Comparison of ENCODE assay signal across 19 mouse cellular contexts in the genomic region with DNA sequence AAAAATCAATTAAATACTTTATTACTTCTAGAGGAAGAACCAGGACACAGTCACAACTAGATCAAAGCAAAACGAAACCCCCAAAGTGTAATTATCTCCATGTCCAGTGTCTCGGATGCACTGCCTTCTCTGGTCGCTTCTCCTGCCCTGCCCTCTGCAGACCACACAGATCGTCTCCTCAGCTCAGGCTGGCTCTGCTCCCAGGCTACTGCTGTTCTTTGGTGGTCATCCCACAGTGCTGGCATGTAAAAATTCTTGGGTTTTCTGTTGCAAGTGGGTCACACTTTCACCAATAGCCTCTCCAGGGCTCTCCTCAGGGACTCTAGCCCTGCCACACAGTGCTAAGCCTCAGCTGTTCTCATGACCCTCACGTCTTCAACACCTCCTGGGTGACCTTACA.
A peak's percentile ranks its signal among the peaks of the same experiment; 100 is the strongest.
DNase-seq lines count a peak whose midpoint lies in the region; ATAC-seq and TF ChIP-seq lines count a peak whose summit lies in the region.
"Had no signal": no experiment of that assay in that cellular context is flagged by ENCODE, and none has a peak within 500 bp of the region (broad histone marks: within the 10 kb centered on the region; RNA-seq: fewer than 3 reads in every experiment).

No protein-coding gene starts in this region.

- no peaks in the 10 kb centered on the region for H3K4me1 ChIP-seq in liver, postnatal 0 days (ENCODE audit: insufficient read depth)
- H3K4me1 ChIP-seq: embryonic facial prominence, embryonic 15.5 days; heart, embryonic 13.5 days; hindbrain, embryonic 13.5 days; intestine, embryonic 15.5 days had no signal

- ATAC-seq in liver, postnatal 0 days: no peak
- ATAC-seq: forebrain, embryonic 14.5 days; intestine, embryonic 15.5 days had no signal

- DNase-seq in cerebellum, postnatal 10 days: peak; percentile 80 to 84
- DNase-seq in cerebellum, adult 8-10 months: no peak
- peak; percentile 61 for DNase-seq in left cerebral cortex, postnatal 4 days
- DNase-seq in left cerebral cortex, postnatal 36 days (ENCODE audit: low spot score in 2 of 2): no peak
- DNase-seq in cerebellum, postnatal 25 days: peak; percentile 38 to 67
- no peak for DNase-seq in liver, postnatal 0 days
- DNase-seq: adrenal gland, postnatal 10 days; embryo, embryonic 11 days; gastrocnemius, adult 2 months; gastrocnemius, postnatal 25 days; heart, postnatal 4 days; kidney, adult 18-20 months had no signal

- no peak overlapping the region for H3K27ac ChIP-seq in liver, postnatal 0 days (ENCODE audit: low read depth)
- H3K27ac ChIP-seq: embryonic facial prominence, embryonic 15.5 days; forebrain, embryonic 10.5 days; gastrocnemius, adult 2 months; heart, embryonic 13.5 days; hindbrain, embryonic 13.5 days; intestine, embryonic 15.5 days had no signal

- no peaks in the 10 kb centered on the region for H3K36me3 ChIP-seq in liver, postnatal 0 days (replicated peaks; ENCODE audit: insufficient read depth, low read length)
- H3K36me3 ChIP-seq: embryonic facial prominence, embryonic 15.5 days; forebrain, embryonic 10.5 days; heart, embryonic 13.5 days; hindbrain, embryonic 13.5 days; intestine, embryonic 15.5 days had no signal

- H3K4me2 ChIP-seq in liver, postnatal 0 days (ENCODE audit: low read depth, low read length): no peak overlapping the region
- H3K4me2 ChIP-seq: embryonic facial prominence, embryonic 15.5 days; heart, embryonic 13.5 days; hindbrain, embryonic 13.5 days; intestine, embryonic 15.5 days had no signal

- H3K9ac ChIP-seq in liver, postnatal 0 days (replicated peaks): no peak overlapping the region
- H3K9ac ChIP-seq: embryonic facial prominence, embryonic 15.5 days; heart, embryonic 13.5 days; hindbrain, embryonic 13.5 days; intestine, embryonic 15.5 days had no signal

- intact Hi-C loops in left cerebral cortex, postnatal 4 days (cut with DNase I): no loop called here
- intact Hi-C loops in left cerebral cortex, postnatal 36 days (cut with DNase I): no loop called here

- H3K27me3 ChIP-seq in liver, postnatal 0 days (ENCODE audit: insufficient read depth, low read length): no peaks in the 10 kb centered on the region
- H3K27me3 ChIP-seq: embryonic facial prominence, embryonic 15.5 days; heart, embryonic 13.5 days; hindbrain, embryonic 13.5 days; intestine, embryonic 15.5 days had no signal

- no peaks in the 10 kb centered on the region for H3K9me3 ChIP-seq in liver, postnatal 0 days (ENCODE audit: low read length)
- H3K9me3 ChIP-seq: embryonic facial prominence, embryonic 15.5 days; forebrain, embryonic 10.5 days; heart, embryonic 13.5 days; hindbrain, embryonic 13.5 days; intestine, embryonic 15.5 days had no signal

- TF ChIP-seq CTCF in liver, postnatal 0 days (IDR thresholded peaks at IDR 0.05; ENCODE audit: low read depth): no peak

- no peak for TF ChIP-seq EP300 in liver, postnatal 0 days (IDR thresholded peaks at IDR 0.05; ENCODE audit: low read depth)

- H3K4me3 ChIP-seq in liver, postnatal 0 days (ENCODE audit: low read depth, low read length): no peak overlapping the region
- H3K4me3 ChIP-seq: embryonic facial prominence, embryonic 15.5 days; erythroblast, embryonic 14.5 days; forebrain, embryonic 10.5 days; gastrocnemius, adult 2 months; heart, embryonic 13.5 days; hindbrain, embryonic 13.5 days; intestine, embryonic 15.5 days had no signal

- 69% methylated on average over 5 of the region's 5 CpGs for WGBS in liver, postnatal 0 days (ENCODE audit: insufficient replicate concordance)

Comparison
In these comparisons a context has a peak if more than half of its experiments do, and no peak if none do; other contexts are left out.
1. DNase-seq: peak in cerebellum, postnatal 10 days (2 of 2), left cerebral cortex, postnatal 4 days (single experiment) and cerebellum, postnatal 25 days (2 of 2); none in cerebellum, adult 8-10 months (single experiment), left cerebral cortex, postnatal 36 days (0 of 2) and liver, postnatal 0 days (single experiment).